Mouse (Mus musculus) lung, postnatal 0 days (tissue): ENCODE results near the gene Fat1.

Source experiments
- CTCF ChIP-seq: IDR thresholded peaks from 2 replicates; pipeline ENCODE4 v1.5.1; 2016; ENCODE audit warnings: antibody characterized with exemption, mild to moderate bottlenecking
- EP300 ChIP-seq: IDR thresholded peaks from 2 replicates; pipeline ENCODE4 v1.6.1; 2016; ENCODE audit warnings: antibody characterized with exemption, mild to moderate bottlenecking, control low read depth

- TF ChIP-seq CTCF = no peak
- no peak for TF ChIP-seq EP300
Measured at GRCm38 (mm10) chr8:44997829-44998228, 62.6 kb downstream of the Fat1 start.
